Mouse (Mus musculus): ENCODE data around the gene 1700088E04Rik. TPM values are rescaled to one million over a fixed set of nuclear protein-coding genes. Genes with fewer than 3 reads are reported as not detected.

1700088E04Rik gene
- 0.56 and 1.2 TPM in 2 replicates for polyA plus RNA-seq (2012; rRNA removed)

DNA sequence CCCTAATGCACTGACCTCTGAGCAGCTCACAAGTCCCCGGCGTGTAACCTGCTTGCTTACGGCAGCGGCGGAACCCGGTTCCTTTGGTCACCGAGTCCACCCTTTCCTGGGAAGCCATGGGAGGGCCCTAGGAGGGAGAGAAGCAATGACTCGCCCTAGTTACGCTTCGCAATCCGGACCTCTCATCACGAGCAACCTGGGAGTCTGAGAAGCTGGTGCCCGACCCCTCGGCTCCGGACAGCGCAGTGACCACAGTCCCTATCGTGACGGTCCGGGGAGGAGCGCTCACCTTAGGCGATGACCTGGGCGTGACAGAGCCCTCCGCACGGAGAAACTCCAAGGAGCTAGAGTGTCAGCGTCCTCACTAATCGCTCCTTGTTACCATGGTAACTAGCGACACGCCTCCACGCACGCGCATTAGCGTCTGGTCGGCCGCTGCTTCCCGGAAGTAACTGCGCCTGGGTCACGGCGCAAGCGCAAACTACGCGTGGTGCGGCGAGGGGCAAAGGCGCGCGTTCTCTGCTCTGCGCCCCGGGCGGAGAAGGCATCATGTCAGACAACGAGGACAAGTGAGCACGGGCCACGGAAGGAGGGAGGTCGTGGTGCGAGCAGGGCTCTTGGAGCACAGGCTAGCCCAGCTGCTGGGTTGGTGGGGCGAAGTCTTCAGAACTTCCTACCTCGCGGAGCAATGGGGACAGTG is at the start of gene 1700088E04Rik, which contains the start of gene Polr2f:
TSS of gene 1700088E04Rik (minus strand) at position 388 of the 700 bp plus-strand sequence.
TSS of gene Polr2f (plus strand) at position 144 of the 700 bp plus-strand sequence.
- H3K27ac ChIP-seq (ENCODE audit: insufficient read depth, low read depth, low read length), result no peak within 1 kb of the TSS; the same call in 1 of the 2 replicates
- TF ChIP-seq CTCF (IDR thresholded peaks at IDR 0.05; ENCODE audit: extremely low read depth, insufficient read length, insufficient replicate concordance, low read depth, low read length) (no peak), POLR2A (IDR thresholded peaks at IDR 0.05; ENCODE audit: low read depth, low read length) (peak; percentile 63; the same call in 1 of the 2 replicates)
- under 1% methylated on average over 57 of the region's 57 CpGs for WGBS
- H3K27me3 ChIP-seq (ENCODE audit: control insufficient read depth, insufficient read depth, low read length), result no peaks in the 10 kb centered on the region
- H3K36me3 ChIP-seq (ENCODE audit: control insufficient read depth, insufficient read depth, low read length), result peaks cover 10% of the 10 kb centered on the region
- H3K4me3 ChIP-seq (ENCODE audit: low read depth, low read length), result peak within 1 kb of the TSS; percentile 77
- H3K4me1 ChIP-seq (ENCODE audit: control insufficient read depth, insufficient read depth, insufficient read length, low read length), result no peaks in the 10 kb centered on the region

DNA sequence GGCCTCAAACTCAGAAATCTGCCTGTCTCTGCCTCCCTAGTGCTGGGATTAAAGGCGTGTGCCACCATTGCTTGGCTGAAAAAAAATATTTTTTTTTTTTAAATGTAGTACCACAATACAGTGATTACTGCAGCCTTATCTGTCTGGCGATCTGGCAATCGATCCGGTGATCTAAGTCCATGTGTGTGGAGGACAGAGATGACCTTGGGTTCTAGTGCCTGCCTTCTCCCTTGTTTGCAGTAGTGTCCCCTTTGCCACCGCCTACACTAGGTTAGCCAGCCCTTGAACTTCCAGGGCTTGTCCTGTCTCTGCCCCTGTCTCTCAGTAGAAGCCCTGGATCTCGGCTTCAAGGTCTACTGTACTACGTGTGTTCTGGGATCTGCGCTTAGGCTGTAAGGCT is 46.8 kb upstream of the 1700088E04Rik start:
- no peak overlapping the region for H3K4me3 ChIP-seq (ENCODE audit: low read depth, low read length)
- H3K27me3 ChIP-seq (ENCODE audit: control insufficient read depth, insufficient read depth, low read length), result no peaks in the 10 kb centered on the region
- TF ChIP-seq POLR2A (IDR thresholded peaks at IDR 0.05; ENCODE audit: low read depth, low read length) (no peak), CTCF (IDR thresholded peaks at IDR 0.05; ENCODE audit: extremely low read depth, insufficient read length, insufficient replicate concordance, low read depth, low read length) (no peak)
- 83% methylated on average over 8 of the region's 8 CpGs for WGBS
- no peaks in the 10 kb centered on the region for H3K36me3 ChIP-seq (ENCODE audit: control insufficient read depth, insufficient read depth, low read length)
- H3K27ac ChIP-seq (ENCODE audit: insufficient read depth, low read depth, low read length), result no peak overlapping the region
- peaks cover 4% of the 10 kb centered on the region; the same call in 1 of the 2 replicates for H3K4me1 ChIP-seq (ENCODE audit: control insufficient read depth, insufficient read depth, insufficient read length, low read length)

DNA sequence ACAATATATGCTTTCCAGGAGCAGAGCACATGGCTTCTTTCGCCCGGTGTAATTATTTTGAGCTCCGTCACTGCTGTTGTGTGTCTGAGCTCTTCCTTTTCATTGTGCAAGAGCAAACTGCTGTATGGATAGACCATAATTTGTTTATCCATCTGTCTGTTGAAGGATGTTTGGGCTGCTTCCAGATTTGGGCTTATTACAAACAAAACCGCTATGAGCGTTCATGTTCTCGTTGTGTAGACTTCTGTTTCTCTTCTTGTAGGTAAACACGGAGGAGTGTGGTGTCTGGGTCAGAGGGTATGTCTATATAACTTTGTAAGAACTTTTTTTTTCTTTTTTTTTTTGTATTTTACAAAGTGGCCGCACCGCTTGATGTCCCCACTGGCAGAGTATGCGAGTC is 44.2 kb upstream of the 1700088E04Rik start:
- WGBS, result 76% methylated on average over 10 of the region's 10 CpGs

DNA sequence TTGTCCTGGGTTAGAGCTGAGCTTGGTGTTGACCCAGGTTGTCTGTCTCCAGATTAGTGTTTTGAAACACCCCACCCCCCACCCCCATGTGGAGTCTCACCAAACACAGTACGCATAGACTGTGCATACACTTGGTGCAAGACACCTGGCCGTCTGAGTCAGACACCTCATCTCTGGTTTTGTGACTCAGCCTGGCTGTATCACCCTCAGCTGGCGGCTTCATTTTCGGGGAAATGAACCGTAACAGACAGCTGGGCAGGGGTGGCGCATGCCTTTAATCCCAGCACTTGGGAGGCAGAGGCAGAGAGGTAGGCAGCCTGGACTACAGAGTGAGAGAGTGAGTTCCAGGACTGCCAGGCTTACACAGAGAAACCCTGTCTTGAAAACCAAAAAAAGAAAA is 35.9 kb upstream of the 1700088E04Rik start:
- H3K27me3 ChIP-seq (ENCODE audit: control insufficient read depth, insufficient read depth, low read length), result no peaks in the 10 kb centered on the region
- WGBS, result 61% methylated on average over 6 of the region's 6 CpGs
- TF ChIP-seq CTCF (IDR thresholded peaks at IDR 0.05; ENCODE audit: extremely low read depth, insufficient read length, insufficient replicate concordance, low read depth, low read length), result no peak
- TF ChIP-seq POLR2A (IDR thresholded peaks at IDR 0.05; ENCODE audit: low read depth, low read length), result no peak
- H3K27ac ChIP-seq (ENCODE audit: insufficient read depth, low read depth, low read length), result no peak overlapping the region
- H3K4me1 ChIP-seq (ENCODE audit: control insufficient read depth, insufficient read depth, insufficient read length, low read length), result no peaks in the 10 kb centered on the region
- H3K4me3 ChIP-seq (ENCODE audit: low read depth, low read length), result no peak overlapping the region
- H3K36me3 ChIP-seq (ENCODE audit: control insufficient read depth, insufficient read depth, low read length), result no peaks in the 10 kb centered on the region

More for the DNA sequence above, 44.2 kb upstream of the 1700088E04Rik start:
- no peaks in the 10 kb centered on the region for H3K4me1 ChIP-seq (ENCODE audit: control insufficient read depth, insufficient read depth, insufficient read length, low read length)
- H3K27me3 ChIP-seq (ENCODE audit: control insufficient read depth, insufficient read depth, low read length), result no peaks in the 10 kb centered on the region
- no peak overlapping the region for H3K4me3 ChIP-seq (ENCODE audit: low read depth, low read length)
- H3K36me3 ChIP-seq (ENCODE audit: control insufficient read depth, insufficient read depth, low read length), result no peaks in the 10 kb centered on the region
- H3K27ac ChIP-seq (ENCODE audit: insufficient read depth, low read depth, low read length), result no peak overlapping the region
- no peak for TF ChIP-seq CTCF (IDR thresholded peaks at IDR 0.05; ENCODE audit: extremely low read depth, insufficient read length, insufficient replicate concordance, low read depth, low read length)
- TF ChIP-seq POLR2A (IDR thresholded peaks at IDR 0.05; ENCODE audit: low read depth, low read length), result no peak

DNA sequence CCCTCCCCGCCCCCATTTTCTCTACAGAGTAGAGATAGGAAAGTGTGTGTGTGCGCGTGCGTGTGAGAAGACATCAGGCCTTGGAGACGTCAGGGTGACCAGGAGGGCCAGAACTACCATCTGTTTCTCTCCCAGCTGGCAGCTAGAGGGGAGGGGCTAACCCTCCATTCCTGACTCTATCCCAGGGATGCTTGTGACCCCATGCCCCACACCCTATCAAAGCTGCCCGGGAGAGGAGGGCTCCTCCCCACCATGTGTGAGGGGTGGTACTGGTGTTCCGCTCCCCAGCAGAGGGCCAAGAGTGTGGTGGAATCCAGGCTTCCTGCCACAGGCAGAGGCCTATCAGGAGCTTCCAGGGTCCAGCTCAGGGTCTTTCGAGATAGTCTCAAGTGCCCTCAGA is 25.7 kb upstream of the 1700088E04Rik start:
- peaks cover 25% of the 10 kb centered on the region for H3K27me3 ChIP-seq (ENCODE audit: control insufficient read depth, insufficient read depth, low read length)
- TF ChIP-seq POLR2A (IDR thresholded peaks at IDR 0.05; ENCODE audit: low read depth, low read length), result no peak
- TF ChIP-seq CTCF (IDR thresholded peaks at IDR 0.05; ENCODE audit: extremely low read depth, insufficient read length, insufficient replicate concordance, low read depth, low read length), result no peak

DNA sequence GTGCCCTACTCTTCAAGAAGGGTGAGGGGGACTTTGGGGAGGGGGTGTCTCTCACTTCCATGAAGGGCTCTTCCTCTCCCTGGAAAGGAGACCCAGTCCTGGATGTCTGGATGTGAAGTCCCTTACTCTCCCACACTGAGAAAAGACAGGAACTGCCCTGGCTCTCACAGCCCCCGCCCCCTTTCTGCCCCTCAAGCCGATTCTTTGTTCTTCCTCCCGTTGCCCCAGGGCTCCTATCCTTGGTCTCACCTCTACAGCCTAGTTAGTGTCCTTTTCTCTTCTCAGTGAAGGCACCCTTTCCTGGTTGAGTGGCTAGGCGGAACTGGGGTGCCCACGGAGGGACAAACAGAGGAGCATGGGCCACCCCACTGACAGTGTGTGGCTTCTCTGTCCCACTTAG is 24.1 kb upstream of the 1700088E04Rik start, which contains the start of gene Sox10:
TSS of gene Sox10 (minus strand) at position 101 of the 400 bp plus-strand sequence.
- H3K27me3 ChIP-seq (ENCODE audit: control insufficient read depth, insufficient read depth, low read length), result peaks cover 32% of the 10 kb centered on the region
- H3K27ac ChIP-seq (ENCODE audit: insufficient read depth, low read depth, low read length), result no peak within 1 kb of the TSS
- TF ChIP-seq CTCF (IDR thresholded peaks at IDR 0.05; ENCODE audit: extremely low read depth, insufficient read length, insufficient replicate concordance, low read depth, low read length) (no peak), POLR2A (IDR thresholded peaks at IDR 0.05; ENCODE audit: low read depth, low read length) (no peak)
- H3K36me3 ChIP-seq (ENCODE audit: control insufficient read depth, insufficient read depth, low read length), result no peaks in the 10 kb centered on the region
- no peak within 1 kb of the TSS for H3K4me3 ChIP-seq (ENCODE audit: low read depth, low read length)
- WGBS, result 58% methylated on average over 5 of the region's 5 CpGs
- peaks cover 6% of the 10 kb centered on the region for H3K4me1 ChIP-seq (ENCODE audit: control insufficient read depth, insufficient read depth, insufficient read length, low read length)

More for the DNA sequence above, 25.7 kb upstream of the 1700088E04Rik start:
- H3K4me1 ChIP-seq (ENCODE audit: control insufficient read depth, insufficient read depth, insufficient read length, low read length), result peaks cover 6% of the 10 kb centered on the region
- no peaks in the 10 kb centered on the region for H3K36me3 ChIP-seq (ENCODE audit: control insufficient read depth, insufficient read depth, low read length)
- 64% methylated on average over 8 of the region's 8 CpGs for WGBS
- no peak overlapping the region for H3K27ac ChIP-seq (ENCODE audit: insufficient read depth, low read depth, low read length)
- H3K4me3 ChIP-seq (ENCODE audit: low read depth, low read length), result no peak overlapping the region

DNA sequence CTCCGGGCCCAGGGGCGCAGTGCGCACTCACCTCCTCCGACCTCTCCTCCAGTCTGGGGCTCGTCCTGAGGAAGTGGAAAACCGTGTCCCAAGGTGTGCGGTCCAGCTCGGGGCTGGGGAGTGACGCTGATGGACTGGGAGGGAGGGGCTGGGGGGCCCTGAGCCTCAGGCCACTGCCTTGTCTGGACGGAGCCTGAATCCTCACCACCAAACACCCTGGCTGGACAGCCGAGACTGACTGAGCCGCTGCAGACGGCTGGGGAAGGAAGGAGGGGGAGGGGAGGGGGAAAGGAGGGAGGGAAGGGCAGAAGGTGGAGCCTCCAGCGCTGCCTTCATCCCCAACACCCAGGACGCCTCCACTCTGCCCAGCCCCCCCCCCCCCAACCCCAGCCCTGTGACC is 23.2 kb upstream of the 1700088E04Rik start:
- peaks cover 1% of the 10 kb centered on the region for H3K4me1 ChIP-seq (ENCODE audit: control insufficient read depth, insufficient read depth, insufficient read length, low read length)
- no peak overlapping the region for H3K27ac ChIP-seq (ENCODE audit: insufficient read depth, low read depth, low read length)
- H3K36me3 ChIP-seq (ENCODE audit: control insufficient read depth, insufficient read depth, low read length), result no peaks in the 10 kb centered on the region
- H3K4me3 ChIP-seq (ENCODE audit: low read depth, low read length), result no peak overlapping the region
- TF ChIP-seq POLR2A (IDR thresholded peaks at IDR 0.05; ENCODE audit: low read depth, low read length) (no peak), CTCF (IDR thresholded peaks at IDR 0.05; ENCODE audit: extremely low read depth, insufficient read length, insufficient replicate concordance, low read depth, low read length) (no peak)
- peaks cover 32% of the 10 kb centered on the region for H3K27me3 ChIP-seq (ENCODE audit: control insufficient read depth, insufficient read depth, low read length)
- WGBS, result 11% methylated on average over 14 of the region's 15 CpGs

All from small intestine, adult 2 months (tissue).